ENCODE assay signal across 10 mouse cellular contexts in genomic region chr6:52473042-52473589, GRCm38 (mm10).
"Had no signal": no experiment of that assay in that cellular context is flagged by ENCODE, and none has a peak within 500 bp of the region (broad histone marks: within the 10 kb centered on the region; RNA-seq: fewer than 3 reads in every experiment).

No protein-coding gene starts in this region.

- H3K9me3 ChIP-seq: limb, embryonic 12.5 days; liver, embryonic 13.5 days; neural tube, embryonic 12.5 days; stomach, embryonic 15.5 days had no signal

- H3K4me2 ChIP-seq: limb, embryonic 12.5 days; liver, embryonic 13.5 days had no signal

- H3K27ac ChIP-seq: limb, embryonic 12.5 days; liver, embryonic 13.5 days; neural tube, embryonic 12.5 days; stomach, embryonic 15.5 days had no signal

- H3K27me3 ChIP-seq: liver, embryonic 13.5 days; neural tube, embryonic 12.5 days; stomach, embryonic 15.5 days had no signal

- H3K4me3 ChIP-seq: limb, embryonic 12.5 days; liver, embryonic 13.5 days; neural tube, embryonic 12.5 days; stomach, embryonic 15.5 days had no signal

- DNase-seq: kidney, adult 18-20 months; layer of hippocampus, adult 9-11 months; layer of hippocampus, postnatal 36 days; liver; liver, embryonic 13.5 days; right cerebral cortex, postnatal 14 days; thymus, postnatal 36 days had no signal

- H3K9ac ChIP-seq: limb, embryonic 12.5 days; liver, embryonic 13.5 days; neural tube, embryonic 12.5 days; stomach, embryonic 15.5 days had no signal

- H3K36me3 ChIP-seq: limb, embryonic 12.5 days; liver, embryonic 13.5 days; neural tube, embryonic 12.5 days; stomach, embryonic 15.5 days had no signal
